ENCODE assay signal across 16 mouse cellular contexts in the genomic region with DNA sequence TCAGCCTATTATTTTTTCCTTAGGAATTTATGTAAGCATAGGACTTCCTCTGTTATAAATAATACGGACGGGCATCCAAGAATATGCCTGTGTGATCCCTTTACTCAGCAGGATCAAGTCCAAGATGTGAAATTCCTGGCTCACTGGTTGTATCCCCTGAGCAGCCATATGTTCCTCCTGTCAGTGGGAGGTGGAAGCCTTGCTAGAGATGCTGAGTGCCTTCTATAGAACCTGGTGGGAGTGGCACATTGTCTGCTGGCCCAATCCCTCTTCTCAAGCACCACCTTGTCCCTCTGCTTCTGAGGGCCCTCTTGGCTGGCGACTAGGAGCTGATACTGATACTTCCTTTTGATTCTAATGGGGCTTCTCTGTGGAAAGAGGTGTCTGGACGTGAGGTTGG.
DNase-seq lines count a peak whose midpoint lies in the region; ATAC-seq and TF ChIP-seq lines count a peak whose summit lies in the region.
"Had no signal": no experiment of that assay in that cellular context is flagged by ENCODE, and none has a peak within 500 bp of the region (broad histone marks: within the 10 kb centered on the region; RNA-seq: fewer than 3 reads in every experiment).

No protein-coding gene starts in this region.

- peaks cover 13% of the 10 kb centered on the region; the same call in 1 of the 2 replicates for H3K4me1 ChIP-seq in forebrain, embryonic 14.5 days (ENCODE audit: control insufficient read depth, insufficient read depth, low read length)
- peaks cover 3% of the 10 kb centered on the region; the same call in 1 of the 2 replicates for H3K4me1 ChIP-seq in forebrain, embryonic 11.5 days (replicated peaks; ENCODE audit: control insufficient read depth, insufficient read depth, low read length)
- H3K4me1 ChIP-seq in hindbrain, postnatal 0 days (ENCODE audit: insufficient read depth, low read length) = peaks cover 18% of the 10 kb centered on the region; the same call in 1 of the 2 replicates
- H3K4me1 ChIP-seq: stomach, embryonic 15.5 days had no signal

- H3K4me2 ChIP-seq in forebrain, embryonic 14.5 days (ENCODE audit: low read length) = no peak overlapping the region
- no peak overlapping the region for H3K4me2 ChIP-seq in forebrain, embryonic 11.5 days (ENCODE audit: low read depth, low read length, severe bottlenecking)
- no peak overlapping the region for H3K4me2 ChIP-seq in hindbrain, postnatal 0 days (ENCODE audit: low read depth, low read length)
- H3K4me2 ChIP-seq: forebrain, embryonic 15.5 days; heart, embryonic 11.5 days; stomach, embryonic 15.5 days had no signal

- TF ChIP-seq CTCF in hindbrain, postnatal 0 days (IDR thresholded peaks at IDR 0.05; ENCODE audit: low read depth) = no peak

- no peak for ATAC-seq in forebrain, embryonic 14.5 days
- ATAC-seq in forebrain, embryonic 11.5 days (replicated peaks; ENCODE audit: low FRiP score) = no peak
- no peak; the same call in 1 of the 2 replicates for ATAC-seq in hindbrain, postnatal 0 days
- ATAC-seq: forebrain, embryonic 15.5 days; hindbrain, embryonic 16.5 days had no signal

- WGBS in forebrain, embryonic 14.5 days = 68% methylated on average over 4 of the region's 4 CpGs
- 82% methylated on average over 4 of the region's 4 CpGs for WGBS in forebrain, embryonic 11.5 days
- 56% methylated on average over 4 of the region's 4 CpGs for WGBS in hindbrain, postnatal 0 days

- no peaks in the 10 kb centered on the region for H3K36me3 ChIP-seq in forebrain, embryonic 14.5 days (ENCODE audit: control insufficient read depth, insufficient read depth, low read length)
- no peaks in the 10 kb centered on the region for H3K36me3 ChIP-seq in forebrain, embryonic 11.5 days (ENCODE audit: control insufficient read depth, insufficient read depth, low read length)
- H3K36me3 ChIP-seq in hindbrain, postnatal 0 days (ENCODE audit: insufficient read depth, low read length) = no peaks in the 10 kb centered on the region
- H3K36me3 ChIP-seq: forebrain, embryonic 15.5 days; G1E; stomach, embryonic 15.5 days had no signal

- H3K4me3 ChIP-seq in forebrain, embryonic 14.5 days (ENCODE audit: low read depth, low read length) = no peak overlapping the region
- no peak overlapping the region for H3K4me3 ChIP-seq in forebrain, embryonic 11.5 days (ENCODE audit: low read depth, low read length)
- H3K4me3 ChIP-seq in hindbrain, postnatal 0 days (ENCODE audit: low read length) = no peak overlapping the region
- H3K4me3 ChIP-seq: forebrain, embryonic 15.5 days; stomach, embryonic 15.5 days had no signal

- no peaks in the 10 kb centered on the region for H3K9me3 ChIP-seq in forebrain, embryonic 14.5 days (replicated peaks; ENCODE audit: control insufficient read depth, low read length)
- H3K9me3 ChIP-seq in forebrain, embryonic 11.5 days (ENCODE audit: control insufficient read depth, low read length) = no peaks in the 10 kb centered on the region
- no peaks in the 10 kb centered on the region for H3K9me3 ChIP-seq in hindbrain, postnatal 0 days (ENCODE audit: low read length)
- H3K9me3 ChIP-seq: forebrain, embryonic 15.5 days; G1E; stomach, embryonic 15.5 days had no signal

- intact Hi-C loops in heart, postnatal 10 days (cut with DNase I) = no loop called here

- no peaks in the 10 kb centered on the region for H3K27me3 ChIP-seq in forebrain, embryonic 14.5 days (replicated peaks; ENCODE audit: control insufficient read depth, insufficient read depth, low read length)
- no peaks in the 10 kb centered on the region for H3K27me3 ChIP-seq in forebrain, embryonic 11.5 days (ENCODE audit: control insufficient read depth, insufficient read depth, low read length)
- H3K27me3 ChIP-seq in hindbrain, postnatal 0 days (ENCODE audit: insufficient read depth, low read length) = no peaks in the 10 kb centered on the region
- H3K27me3 ChIP-seq: forebrain, embryonic 15.5 days; stomach, embryonic 15.5 days had no signal

- H3K9ac ChIP-seq in forebrain, embryonic 14.5 days (ENCODE audit: low read length) = no peak overlapping the region
- no peak overlapping the region for H3K9ac ChIP-seq in forebrain, embryonic 11.5 days (ENCODE audit: low read length)
- no peak overlapping the region for H3K9ac ChIP-seq in hindbrain, postnatal 0 days (replicated peaks; ENCODE audit: low read length)
- H3K9ac ChIP-seq: forebrain, embryonic 15.5 days; liver, embryonic 14.5 days; stomach, embryonic 15.5 days had no signal

- no peak overlapping the region for H3K27ac ChIP-seq in forebrain, embryonic 14.5 days (ENCODE audit: low read depth, low read length)
- no peak overlapping the region for H3K27ac ChIP-seq in forebrain, embryonic 11.5 days (ENCODE audit: low read depth, low read length)
- H3K27ac ChIP-seq in hindbrain, postnatal 0 days = no peak overlapping the region
- H3K27ac ChIP-seq: forebrain, embryonic 15.5 days; liver, embryonic 14.5 days; stomach, embryonic 15.5 days had no signal

- peak; percentile 42 for DNase-seq in forebrain, embryonic 14.5 days (ENCODE audit: low spot score)
- no peak for DNase-seq in forebrain, embryonic 11.5 days (ENCODE audit: low spot score)
- peak; percentile 96 for DNase-seq in cerebellum, adult 9-11 months
- peak; percentile 56 to 68 for DNase-seq in layer of hippocampus, adult 8-10 months (ENCODE audit: low spot score in 2 of 2)
- peak; percentile 69 to 87 for DNase-seq in right cerebral cortex, postnatal 10 days (ENCODE audit: low spot score in 2 of 2)
- DNase-seq in lung, postnatal 36 days = no peak
- no peak for DNase-seq in heart, postnatal 10 days
- no peak for DNase-seq in hindbrain, postnatal 0 days (ENCODE audit: low spot score)
- DNase-seq: adrenal gland, postnatal 10 days; kidney, postnatal 25 days had no signal

Comparison
In these comparisons a context has a peak if more than half of its experiments do, and no peak if none do; other contexts are left out.
1. DNase-seq: peak in forebrain, embryonic 14.5 days (single experiment), cerebellum, adult 9-11 months (single experiment), layer of hippocampus, adult 8-10 months (2 of 2) and right cerebral cortex, postnatal 10 days (2 of 2); none in forebrain, embryonic 11.5 days (single experiment), lung, postnatal 36 days (single experiment), heart, postnatal 10 days (0 of 2) and hindbrain, postnatal 0 days (single experiment).